Mouse (Mus musculus): ENCODE measurements around the gene Plk1. TPM values are rescaled to one million over a fixed set of nuclear protein-coding genes. Genes with fewer than 3 reads are reported as not detected.

Gene Plk1
- total and polyA plus RNA-seq, 2 experiments, result 0.42 to 0.74 TPM

- H3K4me3 ChIP-seq (ENCODE audit: insufficient read depth, low read depth, low read length), result no peak overlapping the region
- H3K79me2 ChIP-seq (ENCODE audit: control insufficient read depth, insufficient read depth, low read length), result no peaks in the 10 kb centered on the region
- H3K36me3 ChIP-seq (ENCODE audit: control insufficient read depth, insufficient read depth, low read length), result no peaks in the 10 kb centered on the region
- DNase-seq (ENCODE audit: extremely low read depth, low read depth, low spot score), result peak; percentile 24
- TF ChIP-seq POLR2A (IDR thresholded peaks at IDR 0.05; ENCODE audit: extremely low read depth, insufficient read depth, low read length) (no peak), CTCF (IDR thresholded peaks at IDR 0.05; ENCODE audit: low read depth, low read length) (no peak)
- H3K9ac ChIP-seq (ENCODE audit: low read depth, low read length), result no peak overlapping the region
- no peak overlapping the region for H3K27ac ChIP-seq (replicated peaks; ENCODE audit: insufficient read depth, low read depth, low read length)
- H3K4me1 ChIP-seq (ENCODE audit: control insufficient read depth, insufficient read depth, low read length), result no peaks in the 10 kb centered on the region
- H3K27me3 ChIP-seq (ENCODE audit: control insufficient read depth, insufficient read depth, low read length), result no peaks in the 10 kb centered on the region
- 82% methylated on average over 2 of the region's 2 CpGs for WGBS
These were observed 46.9 kb downstream of the Plk1 start for GRCm38 (mm10) chr7:122206121-122206520.

DNA sequence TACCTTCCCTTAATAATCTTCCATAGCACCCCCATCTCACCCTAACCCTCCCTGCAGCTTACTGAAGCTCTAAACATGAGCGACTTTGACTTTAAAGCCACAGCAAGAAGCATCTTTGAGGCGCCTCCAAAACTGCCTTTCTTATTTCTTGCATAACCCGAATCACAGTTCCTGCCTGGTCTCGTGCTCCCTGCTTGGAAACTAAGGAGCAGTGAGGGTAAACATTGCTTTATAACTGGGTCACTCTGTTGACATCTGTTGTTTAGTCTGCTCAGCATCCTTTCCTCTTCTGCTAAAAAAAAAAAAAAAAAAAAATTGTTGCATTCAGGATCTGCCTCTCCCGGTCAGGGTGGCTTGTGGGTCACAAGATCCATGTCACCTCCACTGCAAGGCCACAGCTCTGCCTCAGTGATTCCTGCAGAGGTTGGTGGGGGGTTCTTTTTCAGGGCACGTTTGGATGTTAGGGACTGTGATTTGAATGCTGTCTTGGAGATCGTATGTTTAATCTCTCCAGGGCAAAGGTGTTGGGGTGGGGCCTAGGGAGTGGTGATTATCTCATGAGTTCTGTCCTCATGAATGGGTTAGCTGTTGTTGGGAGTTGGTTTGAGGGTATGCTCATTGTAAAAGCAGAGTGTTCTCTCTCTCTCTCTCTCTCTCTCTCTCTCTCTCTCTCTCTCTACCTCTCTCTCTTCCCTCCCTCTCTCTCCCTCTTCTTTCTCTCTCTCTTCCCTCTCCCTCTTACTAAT is 49.2 kb downstream of the Plk1 start:
- Histone ChIP-seq H3K27me3 (ENCODE audit: control insufficient read depth, insufficient read depth, low read length) (no peaks in the 10 kb centered on the region), H3K4me3 (ENCODE audit: insufficient read depth, low read depth, low read length) (no peak overlapping the region), H3K79me2 (ENCODE audit: control insufficient read depth, insufficient read depth, low read length) (no peaks in the 10 kb centered on the region), H3K36me3 (ENCODE audit: control insufficient read depth, insufficient read depth, low read length) (no peaks in the 10 kb centered on the region), H3K27ac (replicated peaks; ENCODE audit: insufficient read depth, low read depth, low read length) (0 out of 2 replicates have a peak overlapping the region, but pooled peaks have one; percentile 4), H3K4me1 (ENCODE audit: control insufficient read depth, insufficient read depth, low read length) (no peaks in the 10 kb centered on the region), H3K9ac (ENCODE audit: low read depth, low read length) (no peak overlapping the region)
- peak; percentile 39 for DNase-seq (ENCODE audit: extremely low read depth, low read depth, low spot score)
- 41% methylated on average over 7 of the region's 7 CpGs for WGBS
- no peak for TF ChIP-seq CTCF (IDR thresholded peaks at IDR 0.05; ENCODE audit: low read depth, low read length)
- TF ChIP-seq POLR2A (IDR thresholded peaks at IDR 0.05; ENCODE audit: extremely low read depth, insufficient read depth, low read length), result no peak

DNA sequence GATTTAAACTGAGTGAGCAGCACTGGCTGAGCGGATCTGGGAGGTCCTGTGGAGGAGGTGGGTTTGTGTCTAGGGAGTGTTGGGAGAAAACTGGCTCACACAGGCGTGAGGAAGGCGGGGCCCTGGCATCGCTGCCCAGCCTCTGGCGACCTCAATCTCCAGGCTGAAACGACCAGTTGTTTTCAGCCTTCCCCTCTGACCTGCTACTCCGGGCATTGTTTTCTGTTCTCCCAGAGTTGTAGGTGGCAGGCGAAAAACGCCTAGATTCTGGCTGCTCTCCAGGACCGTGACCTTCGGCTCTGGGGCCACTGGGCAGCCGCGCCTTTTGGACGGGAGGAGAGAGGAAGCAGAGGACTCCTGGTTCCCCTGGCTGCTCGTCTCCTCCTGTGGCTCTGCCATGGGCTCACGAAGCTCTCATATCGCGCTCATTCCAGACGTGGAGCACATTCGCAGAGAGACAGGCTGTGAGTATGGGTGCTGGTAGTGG is 60.1 kb downstream of the Plk1 start, which contains the start of gene Chp2:
Gene Chp2, plus strand, starts transcription at position 182 of the 487 bp plus-strand sequence.
- DNase-seq (ENCODE audit: extremely low read depth, low read depth, low spot score), result peak; percentile 62
- TF ChIP-seq POLR2A (IDR thresholded peaks at IDR 0.05; ENCODE audit: extremely low read depth, insufficient read depth, low read length) (no peak), CTCF (IDR thresholded peaks at IDR 0.05; ENCODE audit: low read depth, low read length) (no peak)
- H3K36me3 ChIP-seq (ENCODE audit: control insufficient read depth, insufficient read depth, low read length), result no peaks in the 10 kb centered on the region
- peak within 1 kb of the TSS; percentile 19 for H3K9ac ChIP-seq (ENCODE audit: low read depth, low read length)
- H3K4me3 ChIP-seq (ENCODE audit: insufficient read depth, low read depth, low read length), result peak within 1 kb of the TSS; percentile 29
- no peaks in the 10 kb centered on the region; the same call in 1 of the 2 replicates for H3K27me3 ChIP-seq (ENCODE audit: control insufficient read depth, insufficient read depth, low read length)
- WGBS, result 3% methylated on average over 20 of the region's 20 CpGs
- H3K27ac ChIP-seq (replicated peaks; ENCODE audit: insufficient read depth, low read depth, low read length), result 0 out of 2 replicates have a peak within 1 kb of the TSS, but pooled peaks have one; percentile 0
- H3K79me2 ChIP-seq (ENCODE audit: control insufficient read depth, insufficient read depth, low read length), result no peaks in the 10 kb centered on the region
- H3K4me1 ChIP-seq (ENCODE audit: control insufficient read depth, insufficient read depth, low read length), result 0 out of 2 replicates have a peak, but pooled peaks cover 1% of the 10 kb centered on the region

Other genes starting within 250 kb of the Plk1 start
- 15.4 and 17.8 TPM in 2 replicates for gene Cog7, start 177.7 kb upstream of the Plk1 start, total RNA-seq (2014; rRNA removed)
- gene Cog7, start 177.7 kb upstream of the Plk1 start, polyA plus RNA-seq (2012; rRNA removed), result 15.6 and 17.6 TPM in 2 replicates
- gene Gga2, start 138.2 kb upstream of the Plk1 start, total RNA-seq (2014; rRNA removed), result 6.8 and 7.7 TPM in 2 replicates
- gene Gga2, start 138.2 kb upstream of the Plk1 start, polyA plus RNA-seq (2012; rRNA removed), result 13.5 and 15.5 TPM in 2 replicates
- 15.2 and 21.0 TPM in 2 replicates for gene Ubfd1, start 92.3 kb upstream of the Plk1 start, total RNA-seq (2014; rRNA removed)
- gene Ubfd1, start 92.3 kb upstream of the Plk1 start, polyA plus RNA-seq (2012; rRNA removed), result 14.4 and 15.8 TPM in 2 replicates
- gene Ears2, start 92.2 kb upstream of the Plk1 start, total RNA-seq (2014; rRNA removed), result 9.8 and 13.0 TPM in 2 replicates
- gene Ears2, start 92.2 kb upstream of the Plk1 start, polyA plus RNA-seq (2012; rRNA removed), result 13.3 and 15.2 TPM in 2 replicates
- gene Ndufab1, start 57.6 kb upstream of the Plk1 start, total RNA-seq (2014; rRNA removed), result 72.3 and 84.0 TPM in 2 replicates
- gene Ndufab1, start 57.6 kb upstream of the Plk1 start, polyA plus RNA-seq (2012; rRNA removed), result 379 and 468 TPM in 2 replicates
- 0.83 and 1.4 TPM in 2 replicates for gene Palb2, start 26.5 kb upstream of the Plk1 start, total RNA-seq (2014; rRNA removed)
- gene Palb2, start 26.5 kb upstream of the Plk1 start, polyA plus RNA-seq (2012; rRNA removed), result 0.23 and 0.51 TPM in 2 replicates
- gene Dctn5, start 26.4 kb upstream of the Plk1 start, total RNA-seq (2014; rRNA removed), result 13.9 and 14.6 TPM in 2 replicates
- gene Dctn5, start 26.4 kb upstream of the Plk1 start, polyA plus RNA-seq (2012; rRNA removed), result 30.0 and 32.7 TPM in 2 replicates
- gene Ern2, start 26.8 kb downstream of the Plk1 start, total RNA-seq (2014; rRNA removed), result not detected in 2 replicates
- gene Ern2, start 26.8 kb downstream of the Plk1 start, polyA plus RNA-seq (2012; rRNA removed), result 0.04 and 0.10 TPM in 2 replicates
- gene Chp2, start 60.1 kb downstream of the Plk1 start, total RNA-seq (2014; rRNA removed), result 4.5 and 5.3 TPM in 2 replicates
- 2.5 and 2.8 TPM in 2 replicates for gene Chp2, start 60.1 kb downstream of the Plk1 start, polyA plus RNA-seq (2012; rRNA removed)
- gene Prkcb, start 129.3 kb downstream of the Plk1 start, total RNA-seq (2014; rRNA removed), result 3.7 and 5.6 TPM in 2 replicates
- 1.5 and 2.5 TPM in 2 replicates for gene Prkcb, start 129.3 kb downstream of the Plk1 start, polyA plus RNA-seq (2012; rRNA removed)

Measured in liver, adult 2 months (tissue).